Mouse (Mus musculus) forebrain, embryonic 13.5 days (tissue): Measurements from ENCODE around the gene Alox12b. TPM values are rescaled to one million over a fixed set of nuclear protein-coding genes. Genes with fewer than 3 reads are reported as not detected.

Experiments used
- ATAC-seq: fragments of 200-750 bp; cut with Nextera tagmentation; 2 replicates; pipeline ENCODE4 v1.8.0; 2017
- H3K27ac ChIP-seq: fragments of 300-500 bp; sonication (generic); 2 replicates; pipeline ENCODE4 v1.5.1; 2015; ENCODE audit warnings: inconsistent platforms, mild to moderate bottlenecking, moderate library complexity
- H3K27me3 ChIP-seq: fragments of 300-500 bp; sonication (generic); 2 replicates; pipeline ENCODE4 v1.6.1; 2015; ENCODE audit warnings: mild to moderate bottlenecking, inconsistent platforms
- H3K36me3 ChIP-seq: fragments of 300-500 bp; sonication (generic); 2 replicates; pipeline ENCODE4 v1.6.1; 2015; ENCODE audit warnings: mild to moderate bottlenecking, inconsistent platforms; ENCODE audit not compliant: poor library complexity, severe bottlenecking
- H3K4me1 ChIP-seq: fragments of 300-500 bp; sonication (generic); 2 replicates; pipeline ENCODE4 v1.6.1; 2015; ENCODE audit warnings: inconsistent platforms
- H3K4me2 ChIP-seq: fragments of 300-500 bp; sonication (generic); 2 replicates; pipeline ENCODE4 v1.6.1; 2015; ENCODE audit warnings: inconsistent platforms, mild to moderate bottlenecking, moderate library complexity
- H3K4me3 ChIP-seq: fragments of 300-500 bp; sonication (generic); 2 replicates; pipeline ENCODE4 v1.5.1; 2015; ENCODE audit warnings: mild to moderate bottlenecking, inconsistent platforms
- H3K9ac ChIP-seq: fragments of 300-500 bp; sonication (generic); 2 replicates; pipeline ENCODE4 v1.6.1; 2015; ENCODE audit warnings: mild to moderate bottlenecking, inconsistent platforms
- H3K9me3 ChIP-seq: fragments of 300-500 bp; sonication (generic); replicated peaks from 2 replicates; pipeline ENCODE4 v1.6.1; 2016; ENCODE audit warnings: inconsistent platforms
- WGBS: fragments of 180-500 bp; shearing (Covaris S2); methylation state at CpG from one replicate; pipeline ENCODE4 v1.1.7; 2015; 5-methylcytosine and 5-hydroxymethylcytosine counted together
- polyA plus RNA-seq: library from polyadenylated mRNA; unstranded; fragments of >200 nt; fragmentation: Nextera tagmentation; extraction: Ambion mirVana; gene quantifications from 2 replicates; pipeline ENCODE4 v1.2.1, GENCODE M21; 2015

Gene Alox12b
- polyA plus RNA-seq, 1 experiment from 2014 or later = not detected

DNA sequence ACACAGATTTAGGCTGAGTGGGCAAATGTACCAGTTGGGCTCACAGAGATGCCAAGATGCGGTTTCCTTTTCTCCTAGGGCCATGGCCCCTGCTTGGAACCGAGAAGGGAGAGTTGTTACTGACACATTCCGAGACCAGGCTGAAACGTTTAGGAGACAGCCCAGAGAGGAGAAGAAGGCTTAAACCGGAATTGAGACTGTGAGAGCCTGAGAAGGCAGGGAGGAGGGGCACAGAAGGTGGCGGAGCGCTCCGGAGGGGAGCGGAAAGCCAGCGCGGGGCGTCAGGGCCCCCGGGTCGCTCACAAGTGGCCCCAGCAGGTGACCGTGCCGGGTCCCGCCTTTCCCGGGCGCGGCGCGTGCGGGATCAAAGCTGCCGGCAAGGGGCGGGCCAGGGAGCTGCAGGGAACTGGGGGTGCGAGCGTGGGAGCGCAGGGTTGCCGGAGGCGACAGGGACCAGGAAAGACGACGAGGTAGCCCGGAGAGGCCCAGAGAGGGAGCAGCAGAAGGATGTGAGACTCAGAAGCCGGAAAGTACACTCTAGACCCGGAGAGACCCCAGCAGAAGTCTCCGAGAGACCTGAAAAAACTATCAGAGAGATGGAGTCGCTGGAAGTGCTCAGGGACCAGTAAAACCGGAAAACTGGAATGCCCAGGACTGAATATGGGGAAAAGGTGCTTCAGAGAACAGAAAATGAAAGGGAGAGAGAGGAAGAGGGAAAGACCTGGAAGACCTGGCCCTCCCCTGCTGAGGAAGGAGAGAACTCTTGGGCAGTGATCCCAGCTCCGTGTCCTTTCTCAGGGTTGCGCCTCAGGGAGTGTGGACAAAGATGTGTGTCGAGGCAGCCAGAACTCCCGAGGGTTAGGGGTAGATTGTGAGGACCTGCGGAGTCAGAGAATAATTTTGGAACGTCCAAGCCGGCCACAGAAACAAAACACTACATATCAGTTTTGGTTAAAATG lies 38.8 kb upstream of the Alox12b start:
- no peaks in the 10 kb centered on the region for H3K9me3 ChIP-seq
- no peaks in the 10 kb centered on the region for H3K36me3 ChIP-seq
- under 1% methylated on average over 45 of the region's 45 CpGs for WGBS
- H3K4me2 ChIP-seq = peak overlapping the region; percentile 71
- H3K27ac ChIP-seq = peak overlapping the region; percentile 76
- H3K9ac ChIP-seq = peak overlapping the region; percentile 81
- ATAC-seq = 0 out of 2 replicates have a peak, but pooled peaks have one; percentile 37
- H3K4me1 ChIP-seq = peaks cover 42% of the 10 kb centered on the region
- peaks cover 21% of the 10 kb centered on the region for H3K27me3 ChIP-seq
- peak overlapping the region; percentile 66 for H3K4me3 ChIP-seq

DNA sequence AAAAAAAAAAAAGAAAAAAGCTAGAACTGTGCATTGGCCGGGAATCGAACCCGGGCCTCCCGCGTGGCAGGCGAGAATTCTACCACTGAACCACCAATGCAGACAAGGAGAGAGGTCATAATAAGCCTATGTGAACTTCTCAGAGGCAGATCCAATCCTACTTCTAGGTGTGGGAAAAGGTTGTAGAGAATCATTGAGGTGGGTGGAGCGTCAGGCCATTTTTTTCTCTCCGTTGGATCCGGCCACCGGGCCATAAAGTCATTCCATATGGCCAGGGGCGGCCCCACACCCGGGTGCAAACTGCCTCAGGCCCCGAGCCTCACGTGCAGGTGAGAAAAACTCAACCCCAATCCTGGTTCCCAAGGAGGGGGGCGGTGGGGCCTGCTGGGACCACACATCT lies 38.0 kb upstream of the Alox12b start:
- H3K4me3 ChIP-seq = peak overlapping the region; percentile 66
- WGBS = 1% methylated on average over 15 of the region's 15 CpGs
- no peak overlapping the region for H3K27ac ChIP-seq
- H3K36me3 ChIP-seq = no peaks in the 10 kb centered on the region
- H3K9ac ChIP-seq = 0 out of 2 replicates have a peak overlapping the region, but pooled peaks have one; percentile 27
- H3K4me1 ChIP-seq = peaks cover 44% of the 10 kb centered on the region
- H3K9me3 ChIP-seq = no peaks in the 10 kb centered on the region
- peaks cover 21% of the 10 kb centered on the region for H3K27me3 ChIP-seq
- 0 out of 2 replicates have a peak, but pooled peaks have one; percentile 31 for ATAC-seq
- peak overlapping the region; percentile 71 for H3K4me2 ChIP-seq

DNA sequence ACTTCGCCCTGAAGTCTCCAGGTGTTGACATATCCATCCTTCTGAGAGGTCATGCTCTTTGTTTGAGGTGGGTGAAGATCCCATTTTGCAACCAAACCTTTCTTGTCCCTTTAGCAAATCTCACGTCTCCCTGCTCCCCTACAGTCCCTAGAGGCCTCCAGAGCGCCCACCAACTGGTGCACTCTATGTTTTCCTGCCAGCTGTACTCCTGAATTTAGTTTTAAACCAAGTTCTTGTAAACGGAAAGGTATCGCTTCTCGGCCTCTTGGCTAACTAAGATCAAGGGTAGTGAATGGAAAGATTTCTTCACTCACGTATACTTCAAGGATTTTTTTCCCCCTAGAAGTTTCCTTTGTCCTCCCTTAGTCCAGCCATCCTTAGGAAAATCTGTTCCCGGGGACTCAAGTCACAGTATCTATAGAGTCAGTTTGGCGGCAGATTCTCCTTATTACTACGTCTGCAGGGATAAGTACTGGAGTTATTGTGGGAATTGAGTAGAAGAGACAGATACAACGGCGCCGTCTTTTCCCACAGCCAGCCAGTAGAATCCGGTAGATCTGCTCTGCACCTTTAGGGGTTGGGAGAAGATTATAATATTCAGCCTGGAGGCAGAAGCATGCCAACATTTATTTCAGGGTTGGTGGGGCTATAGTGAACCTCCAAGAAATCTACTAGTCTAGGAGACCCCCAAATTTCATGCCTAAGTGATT lies 37.2 kb upstream of the Alox12b start:
- no peak for ATAC-seq
- Histone ChIP-seq H3K27me3 (peaks cover 18% of the 10 kb centered on the region), H3K9ac (no peak overlapping the region), H3K4me1 (peaks cover 44% of the 10 kb centered on the region), H3K9me3 (no peaks in the 10 kb centered on the region), H3K4me2 (peak overlapping the region; percentile 71), H3K36me3 (no peaks in the 10 kb centered on the region), H3K4me3 (peak overlapping the region; percentile 75), H3K27ac (no peak overlapping the region)
- WGBS = 31% methylated on average over 14 of the region's 14 CpGs

DNA sequence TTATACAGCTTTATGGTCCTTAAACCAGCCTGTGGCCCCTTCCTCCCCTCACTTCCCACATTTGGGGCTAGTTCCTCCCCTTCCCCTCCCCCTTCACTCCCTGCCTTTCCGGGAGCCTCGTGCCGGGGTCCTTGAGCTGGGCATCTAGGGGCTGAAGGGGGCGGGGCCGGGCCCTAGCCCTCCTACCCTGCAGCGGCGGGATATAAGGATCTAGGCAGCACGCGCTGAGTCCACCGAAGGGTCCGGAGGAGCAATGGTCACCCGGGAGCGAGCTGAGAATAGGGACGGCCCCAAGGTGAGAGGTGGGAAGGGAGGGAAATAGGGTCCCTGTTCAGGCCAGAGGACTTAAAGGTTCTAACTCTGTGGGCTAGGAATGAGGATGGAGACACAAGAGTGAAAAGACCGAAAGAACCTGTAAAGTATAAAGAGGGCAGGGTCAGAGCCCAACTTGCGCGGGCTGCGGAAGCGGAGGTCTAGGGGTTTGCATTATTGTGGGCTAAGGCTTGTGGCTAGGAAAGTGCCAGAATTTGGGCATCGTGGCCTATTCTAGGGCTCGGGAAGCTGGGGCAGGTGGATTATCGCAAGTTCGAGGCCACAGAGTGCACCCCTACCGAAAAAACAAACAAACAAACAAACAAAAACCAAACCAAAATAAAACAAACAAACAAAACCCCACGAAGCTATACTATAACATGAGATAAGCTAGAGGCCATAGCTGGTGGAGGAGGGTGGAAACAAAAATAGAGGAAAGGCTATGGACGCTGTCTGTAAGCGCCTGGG lies 36.4 kb upstream of the Alox12b start, which contains the start of gene Hes7:
TSS of gene Hes7 (plus strand) at position 184 of the 780 bp plus-strand sequence.
- Histone ChIP-seq H3K4me1 (peaks cover 45% of the 10 kb centered on the region), H3K36me3 (no peaks in the 10 kb centered on the region), H3K9ac (peak within 1 kb of the TSS; percentile 79), H3K4me2 (peak within 1 kb of the TSS; percentile 71), H3K27me3 (peaks cover 15% of the 10 kb centered on the region), H3K27ac (no peak within 1 kb of the TSS), H3K9me3 (no peaks in the 10 kb centered on the region), H3K4me3 (peak within 1 kb of the TSS; percentile 75)
- WGBS = 2% methylated on average over 27 of the region's 27 CpGs
- no peak for ATAC-seq

DNA sequence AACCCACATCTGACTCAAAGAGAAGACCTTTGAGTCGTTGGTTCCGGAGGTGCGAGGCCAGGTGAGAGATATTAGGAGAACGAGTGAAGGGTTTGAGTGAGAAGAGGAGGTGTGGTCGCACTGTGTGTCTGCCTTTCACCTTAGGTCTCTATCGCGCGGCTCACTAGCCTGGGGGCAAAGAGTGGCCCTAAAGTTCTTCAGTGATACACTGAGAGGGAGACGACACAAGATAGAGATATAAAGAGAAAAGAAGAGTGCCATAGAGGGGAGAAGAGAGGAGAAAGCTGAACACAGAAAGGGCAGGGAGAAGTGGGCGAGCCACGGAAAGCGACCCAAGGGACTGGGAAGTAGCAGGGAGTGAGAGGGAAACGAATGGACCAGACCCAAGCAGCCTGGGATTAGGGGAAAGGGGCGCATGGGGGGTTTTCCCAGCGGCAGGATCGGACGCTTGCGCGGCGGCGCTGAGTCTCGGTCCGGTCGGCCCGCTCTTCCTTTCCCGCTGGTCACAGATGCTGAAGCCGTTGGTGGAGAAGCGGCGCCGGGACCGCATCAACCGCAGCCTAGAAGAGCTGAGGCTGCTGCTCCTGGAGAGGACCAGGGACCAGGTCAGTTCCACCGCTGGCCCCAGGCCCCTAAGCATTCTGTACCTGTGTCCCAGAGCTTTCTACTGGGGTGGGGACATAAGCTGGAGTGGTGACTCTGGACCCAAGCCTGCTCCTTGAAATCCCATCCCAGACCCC lies 35.6 kb upstream of the Alox12b start:
- WGBS = 1% methylated on average over 33 of the region's 33 CpGs
- Histone ChIP-seq H3K4me2 (peak overlapping the region; percentile 71), H3K36me3 (no peaks in the 10 kb centered on the region), H3K9me3 (no peaks in the 10 kb centered on the region), H3K4me1 (peaks cover 53% of the 10 kb centered on the region), H3K27me3 (peaks cover 11% of the 10 kb centered on the region), H3K4me3 (peak overlapping the region; percentile 75), H3K27ac (no peak overlapping the region), H3K9ac (peak overlapping the region; percentile 79)
- no peak for ATAC-seq

DNA sequence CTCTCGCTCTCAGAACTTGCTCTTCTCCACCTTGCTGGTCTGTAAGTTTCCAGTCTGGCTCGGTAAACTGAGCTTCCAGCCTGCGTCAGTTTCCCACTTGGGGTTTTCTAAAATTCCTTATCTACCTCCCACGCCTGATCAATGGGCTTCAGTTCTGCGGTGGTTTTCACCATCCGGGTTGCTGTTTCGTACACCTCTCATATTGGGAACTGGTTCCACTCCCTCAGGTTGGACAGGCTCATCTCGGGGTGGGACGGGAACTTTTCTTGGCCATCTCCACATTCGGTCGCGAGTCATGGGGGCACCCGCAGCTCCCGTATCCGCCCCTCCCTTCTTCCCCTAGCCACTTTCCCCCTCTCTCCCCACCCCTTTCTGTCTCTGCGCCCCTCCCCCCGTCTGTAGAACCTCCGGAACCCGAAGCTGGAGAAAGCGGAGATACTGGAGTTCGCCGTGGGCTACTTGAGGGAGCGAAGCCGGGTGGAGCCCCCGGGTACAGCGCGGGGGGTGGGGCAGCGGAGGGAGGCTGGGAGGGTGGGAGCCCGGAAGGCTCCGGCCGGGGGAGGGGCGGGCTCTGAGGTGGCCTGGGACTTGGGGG lies 35.0 kb upstream of the Alox12b start:
- H3K27ac ChIP-seq = no peak overlapping the region
- peaks cover 55% of the 10 kb centered on the region for H3K4me1 ChIP-seq
- H3K4me2 ChIP-seq = peak overlapping the region; percentile 71
- no peak for ATAC-seq
- H3K4me3 ChIP-seq = peak overlapping the region; percentile 75
- H3K27me3 ChIP-seq = peaks cover 14% of the 10 kb centered on the region
- no peaks in the 10 kb centered on the region for H3K36me3 ChIP-seq
- H3K9ac ChIP-seq = peak overlapping the region; percentile 79
- under 1% methylated on average over 30 of the region's 32 CpGs for WGBS
- no peaks in the 10 kb centered on the region for H3K9me3 ChIP-seq

DNA sequence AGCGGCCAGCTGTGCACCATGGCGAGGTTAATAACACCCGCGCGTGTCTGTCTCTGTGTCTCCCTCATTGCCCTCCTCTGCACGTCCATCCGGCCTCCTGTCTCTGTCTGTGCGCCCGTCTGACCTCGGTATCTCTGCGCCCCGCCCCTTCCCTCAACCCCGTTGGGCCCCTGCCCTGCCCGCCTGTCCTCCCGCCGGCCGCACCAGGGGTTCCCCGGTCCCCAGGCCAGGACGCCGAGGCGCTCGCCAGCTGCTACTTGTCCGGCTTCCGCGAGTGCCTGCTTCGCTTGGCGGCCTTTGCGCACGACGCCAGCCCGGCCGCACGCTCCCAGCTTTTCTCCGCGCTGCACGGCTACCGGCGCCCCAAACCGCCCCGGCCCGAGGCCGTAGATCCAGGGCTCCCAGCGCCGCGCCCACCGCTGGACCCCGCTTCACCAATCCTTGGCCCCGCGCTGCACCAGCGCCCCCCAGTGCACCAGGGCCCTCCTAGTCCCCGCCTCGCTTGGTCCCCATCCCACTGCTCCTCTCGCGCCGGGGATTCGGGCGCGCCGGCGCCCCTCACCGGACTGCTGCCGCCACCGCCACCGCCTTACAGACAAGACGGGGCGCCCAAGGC lies 34.3 kb upstream of the Alox12b start, which contains the start of gene 9130213A22Rik:
TSS of gene 9130213A22Rik (minus strand) at position 254 of the 616 bp plus-strand sequence.
- no peaks in the 10 kb centered on the region for H3K9me3 ChIP-seq
- peak within 1 kb of the TSS; percentile 79 for H3K9ac ChIP-seq
- H3K27me3 ChIP-seq = peaks cover 19% of the 10 kb centered on the region
- peak within 1 kb of the TSS; percentile 75 for H3K4me3 ChIP-seq
- peak within 1 kb of the TSS; percentile 57 for H3K27ac ChIP-seq
- 1% methylated on average over 63 of the region's 66 CpGs for WGBS
- H3K4me2 ChIP-seq = peak within 1 kb of the TSS; percentile 71
- H3K4me1 ChIP-seq = peaks cover 50% of the 10 kb centered on the region
- ATAC-seq = peak; percentile 66
- H3K36me3 ChIP-seq = no peaks in the 10 kb centered on the region

DNA sequence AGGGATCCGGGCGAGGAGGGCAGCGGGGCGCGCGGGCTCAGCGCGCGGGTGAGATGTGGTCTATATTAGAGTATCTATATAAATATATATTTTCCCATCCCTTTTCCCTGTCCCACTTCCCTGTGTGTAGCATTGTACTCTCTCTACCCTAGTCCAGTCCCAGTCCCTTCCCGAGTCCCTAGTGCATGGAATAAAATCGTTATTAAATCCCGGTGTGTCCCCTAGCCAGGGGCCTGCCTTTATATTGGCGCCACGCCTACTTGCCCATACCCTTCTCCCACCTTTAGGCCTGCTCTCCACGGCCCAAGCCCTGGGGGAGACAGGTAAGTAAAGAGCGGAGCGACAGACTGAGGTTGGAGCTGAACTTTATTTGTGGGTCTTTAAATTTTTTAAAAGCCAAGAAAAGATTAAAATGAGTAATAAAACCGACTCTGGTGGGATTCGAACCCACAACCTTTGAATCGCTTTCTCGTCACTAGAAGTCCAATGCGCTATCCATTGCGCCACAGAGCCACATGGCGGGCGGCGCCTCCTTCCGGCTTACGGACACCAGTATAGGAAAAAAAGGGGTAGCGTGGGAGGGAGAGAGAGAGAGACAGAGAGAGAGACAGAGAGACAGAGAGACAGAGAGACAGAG lies 33.6 kb upstream of the Alox12b start:
- Histone ChIP-seq H3K4me2 (peak overlapping the region; percentile 71), H3K9me3 (no peaks in the 10 kb centered on the region), H3K36me3 (no peaks in the 10 kb centered on the region), H3K4me3 (peak overlapping the region; percentile 75), H3K27ac (peak overlapping the region; percentile 57), H3K27me3 (peaks cover 21% of the 10 kb centered on the region), H3K4me1 (peaks cover 48% of the 10 kb centered on the region), H3K9ac (peak overlapping the region; percentile 79)
- peak; percentile 9; the same call in 1 of the 2 replicates for ATAC-seq
- WGBS = under 1% methylated on average over 29 of the region's 29 CpGs

DNA sequence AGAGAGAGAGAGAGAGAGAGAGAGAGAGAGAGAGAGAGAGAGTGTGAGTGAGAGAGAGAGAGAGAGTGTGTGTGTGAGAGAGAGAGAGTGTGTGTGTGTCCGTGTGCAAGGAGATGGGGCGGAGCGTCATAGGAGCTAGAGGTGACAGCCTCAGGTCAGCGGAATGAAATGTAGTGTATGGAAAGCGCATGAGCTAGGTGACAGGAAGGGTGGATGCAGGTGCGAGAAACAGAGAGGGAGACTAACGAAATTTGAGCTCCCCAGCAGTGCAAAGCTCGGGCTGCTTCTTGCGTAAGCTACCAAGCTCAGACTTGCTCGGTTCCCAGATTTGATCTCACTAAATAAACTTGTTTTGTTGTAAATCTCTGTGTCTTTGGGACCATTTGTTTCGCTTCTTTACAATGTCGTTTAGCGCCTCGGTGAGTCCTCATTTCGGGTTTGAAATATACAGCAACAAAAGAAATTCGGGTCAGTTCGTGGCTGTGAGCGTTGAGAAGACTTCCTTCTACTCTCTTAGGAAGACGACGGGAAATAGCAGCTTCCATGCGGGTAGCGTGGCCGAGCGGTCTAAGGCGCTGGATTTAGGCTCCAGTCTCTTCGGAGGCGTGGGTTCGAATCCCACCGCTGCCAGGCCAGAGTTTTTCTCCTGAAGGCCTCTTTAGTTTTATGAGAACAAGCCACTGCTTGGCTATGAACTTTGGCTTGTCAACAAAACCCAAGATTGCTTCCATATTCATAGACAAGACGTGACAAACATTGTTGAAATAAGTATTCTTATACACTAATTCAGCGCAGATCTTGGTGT lies 32.9 kb upstream of the Alox12b start:
- ATAC-seq = peak; percentile 73
- peak overlapping the region; percentile 65 for H3K27ac ChIP-seq
- H3K36me3 ChIP-seq = no peaks in the 10 kb centered on the region
- H3K9me3 ChIP-seq = no peaks in the 10 kb centered on the region
- under 1% methylated on average over 31 of the region's 31 CpGs for WGBS
- peak overlapping the region; percentile 71 for H3K4me2 ChIP-seq
- H3K4me1 ChIP-seq = peaks cover 47% of the 10 kb centered on the region
- peak overlapping the region; percentile 75 for H3K4me3 ChIP-seq
- H3K9ac ChIP-seq = peak overlapping the region; percentile 66
- peaks cover 24% of the 10 kb centered on the region for H3K27me3 ChIP-seq
